26 mouse cellular contexts compared by ENCODE assay signal in the genomic region with DNA sequence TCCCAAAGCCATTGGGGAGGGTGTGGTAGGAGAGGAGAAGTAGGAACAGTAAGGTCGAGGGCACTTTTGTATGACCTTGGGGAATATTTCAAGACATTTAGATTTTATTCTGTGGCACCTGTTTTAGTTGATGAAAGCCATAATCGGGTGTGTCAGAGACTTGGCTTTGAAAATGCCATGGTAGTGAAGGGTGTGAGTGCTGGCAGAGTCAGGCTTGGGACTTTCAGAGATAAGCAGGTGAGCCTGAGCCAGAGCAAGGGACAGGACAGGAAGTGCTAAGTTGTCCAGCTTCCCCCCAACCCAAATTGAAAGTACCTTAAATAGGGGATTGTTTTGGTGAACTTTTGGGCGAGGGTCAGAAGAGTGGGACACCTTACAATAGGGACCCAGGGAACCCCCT. TPM values are rescaled to one million over a fixed set of nuclear protein-coding genes. Genes with fewer than 3 reads are reported as not detected.
DNase-seq lines count a peak whose midpoint lies in the region; ATAC-seq and TF ChIP-seq lines count a peak whose summit lies in the region.
"Had no signal": no experiment of that assay in that cellular context is flagged by ENCODE, and none has a peak within 500 bp of the region (broad histone marks: within the 10 kb centered on the region; RNA-seq: fewer than 3 reads in every experiment).

No protein-coding gene starts in this region.

- peak overlapping the region; percentile 37 to 63 for H3K27ac ChIP-seq in heart, embryonic 14.5 days (replicated peaks in 1 of 2; ENCODE audit: control insufficient read depth in 1 of 2, insufficient read depth in 1 of 2, low read depth in 2 of 2, low read length in 2 of 2)
- H3K27ac ChIP-seq in heart, postnatal 0 days (ENCODE audit: low read depth), result peak overlapping the region; percentile 66
- H3K27ac ChIP-seq in hindbrain, embryonic 14.5 days, result no peak overlapping the region
- H3K27ac ChIP-seq: embryonic facial prominence, embryonic 10.5 days; embryonic facial prominence, embryonic 13.5 days; forebrain, embryonic 12.5 days; forebrain, embryonic 15.5 days; hindbrain, embryonic 12.5 days; intestine, embryonic 15.5 days had no signal

- H3K27me3 ChIP-seq in heart, embryonic 14.5 days (ENCODE audit: control insufficient read depth, insufficient read depth, low read length), result no peaks in the 10 kb centered on the region
- H3K27me3 ChIP-seq in heart, postnatal 0 days (ENCODE audit: control insufficient read depth, insufficient read depth, low read length), result no peaks in the 10 kb centered on the region
- no peaks in the 10 kb centered on the region for H3K27me3 ChIP-seq in hindbrain, embryonic 14.5 days (ENCODE audit: control insufficient read depth, insufficient read depth, low read length)
- H3K27me3 ChIP-seq: embryonic facial prominence, embryonic 13.5 days; forebrain, embryonic 12.5 days; forebrain, embryonic 15.5 days; hindbrain, embryonic 12.5 days; intestine, embryonic 15.5 days had no signal

- WGBS in heart, embryonic 14.5 days, result 32% methylated on average over 3 of the region's 3 CpGs
- 48% methylated on average over 3 of the region's 3 CpGs for WGBS in heart, postnatal 0 days
- WGBS in hindbrain, embryonic 14.5 days, result 95% methylated on average over 3 of the region's 3 CpGs

- peak; percentile 41; the same call in 1 of the 2 replicates for TF ChIP-seq EP300 in heart, postnatal 0 days (IDR thresholded peaks at IDR 0.05; ENCODE audit: low read depth)

- no peak overlapping the region for H3K4me2 ChIP-seq in heart, embryonic 14.5 days (ENCODE audit: low read length)
- no peak overlapping the region for H3K4me2 ChIP-seq in heart, postnatal 0 days (ENCODE audit: low read depth, low read length)
- no peak overlapping the region for H3K4me2 ChIP-seq in hindbrain, embryonic 14.5 days (replicated peaks)
- H3K4me2 ChIP-seq: embryonic facial prominence, embryonic 13.5 days; forebrain, embryonic 12.5 days; forebrain, embryonic 15.5 days; heart, embryonic 11.5 days; hindbrain, embryonic 12.5 days; intestine, embryonic 15.5 days had no signal

- 0 out of 2 replicates have a peak, but pooled peaks have one; percentile 57 for ATAC-seq in heart, embryonic 14.5 days (ENCODE audit: insufficient number of reproducible peaks, insufficient read depth, low FRiP score, low read depth)
- ATAC-seq in heart, postnatal 0 days (ENCODE audit: insufficient read depth, low read depth), result peak; percentile 75
- ATAC-seq in hindbrain, embryonic 14.5 days (ENCODE audit: low FRiP score), result no peak
- ATAC-seq: activated CD4-positive, CD25-positive, alpha-beta regulatory T cell, adult 4 months; forebrain, embryonic 15.5 days; hindbrain, embryonic 16.5 days; intestine, embryonic 15.5 days had no signal

- H3K9ac ChIP-seq in heart, embryonic 14.5 days (ENCODE audit: low read length), result no peak overlapping the region
- H3K9ac ChIP-seq in heart, postnatal 0 days (replicated peaks; ENCODE audit: low read depth, low read length), result no peak overlapping the region
- H3K9ac ChIP-seq in hindbrain, embryonic 14.5 days, result no peak overlapping the region
- H3K9ac ChIP-seq: embryonic facial prominence, embryonic 13.5 days; forebrain, embryonic 12.5 days; forebrain, embryonic 15.5 days; hindbrain, embryonic 12.5 days; intestine, embryonic 15.5 days had no signal

- H3K4me3 ChIP-seq in heart, embryonic 14.5 days (ENCODE audit: control insufficient read depth in 1 of 2, insufficient read depth in 1 of 2, low read depth in 1 of 2, low read length in 2 of 2), result no peak overlapping the region
- no peak overlapping the region for H3K4me3 ChIP-seq in heart, postnatal 0 days (ENCODE audit: low read depth, low read length)
- H3K4me3 ChIP-seq in hindbrain, embryonic 14.5 days (replicated peaks; ENCODE audit: low read length), result no peak overlapping the region
- H3K4me3 ChIP-seq: embryonic facial prominence, embryonic 10.5 days; embryonic facial prominence, embryonic 13.5 days; erythroblast, embryonic 14.5 days; forebrain, embryonic 12.5 days; forebrain, embryonic 15.5 days; hindbrain, embryonic 12.5 days; intestine, embryonic 15.5 days had no signal

- no peaks in the 10 kb centered on the region for H3K9me3 ChIP-seq in heart, embryonic 14.5 days (ENCODE audit: control insufficient read depth, low read length)
- no peaks in the 10 kb centered on the region for H3K9me3 ChIP-seq in heart, postnatal 0 days (replicated peaks; ENCODE audit: control insufficient read depth, low read length)
- no peaks in the 10 kb centered on the region for H3K9me3 ChIP-seq in hindbrain, embryonic 14.5 days (ENCODE audit: control insufficient read depth, low read length)
- H3K9me3 ChIP-seq: embryonic facial prominence, embryonic 10.5 days; embryonic facial prominence, embryonic 13.5 days; forebrain, embryonic 12.5 days; forebrain, embryonic 15.5 days; hindbrain, embryonic 12.5 days; intestine, embryonic 15.5 days had no signal

- peaks cover 25 to 62% of the 10 kb centered on the region in 2 experiments for H3K4me1 ChIP-seq in heart, embryonic 14.5 days (ENCODE audit: control insufficient read depth in 2 of 2, insufficient read depth in 2 of 2, low read length in 2 of 2)
- peaks cover 47% of the 10 kb centered on the region for H3K4me1 ChIP-seq in heart, postnatal 0 days (ENCODE audit: control insufficient read depth, insufficient read depth)
- H3K4me1 ChIP-seq in hindbrain, embryonic 14.5 days (replicated peaks; ENCODE audit: control insufficient read depth, insufficient read depth, low read length), result no peaks in the 10 kb centered on the region
- H3K4me1 ChIP-seq: forebrain, embryonic 12.5 days; forebrain, embryonic 15.5 days; hindbrain, embryonic 12.5 days had no signal

- TF ChIP-seq CTCF in heart, postnatal 0 days (IDR thresholded peaks at IDR 0.05; ENCODE audit: low read depth), result no peak

- H3K36me3 ChIP-seq in heart, embryonic 14.5 days (ENCODE audit: control insufficient read depth, insufficient read depth, low read length), result peaks cover 7% of the 10 kb centered on the region; the same call in 1 of the 2 replicates
- no peaks in the 10 kb centered on the region for H3K36me3 ChIP-seq in heart, postnatal 0 days (replicated peaks; ENCODE audit: control insufficient read depth, insufficient read depth, low read length)
- no peaks in the 10 kb centered on the region for H3K36me3 ChIP-seq in hindbrain, embryonic 14.5 days (replicated peaks; ENCODE audit: control insufficient read depth, insufficient read depth)
- H3K36me3 ChIP-seq: embryonic facial prominence, embryonic 10.5 days; embryonic facial prominence, embryonic 13.5 days; forebrain, embryonic 12.5 days; forebrain, embryonic 15.5 days; hindbrain, embryonic 12.5 days; intestine, embryonic 15.5 days had no signal

- intact Hi-C loops in heart, postnatal 14 days (cut with DNase I), result no loop called here
- intact Hi-C loops in heart, postnatal 36 days (cut with DNase I), result no loop called here

- peak; percentile 81 for DNase-seq in heart, adult 11 months
- DNase-seq in heart, postnatal 14 days, result no peak
- DNase-seq in heart, postnatal 4 days, result no peak
- DNase-seq in heart, postnatal 0 days (ENCODE audit: low spot score), result peak; percentile 53
- no peak for DNase-seq in heart, postnatal 36 days
- DNase-seq in hindbrain, embryonic 14.5 days (ENCODE audit: low spot score), result no peak
- DNase-seq: adrenal gland, adult 8-10 months; adrenal gland, postnatal 25 days; cerebellum, adult 11-12 months; cerebellum, adult 8-10 months; cerebellum, postnatal 10 days; cerebellum, postnatal 36 days; embryo, embryonic 11 days; gastrocnemius, postnatal 25 days; kidney, adult 2 months had no signal

RNA-seq across cellular contexts. Expression of a gene that starts 16.1 kb away (rescaled TPM):
- total RNA-seq in heart, postnatal 14 days (2021), result 10 to 100 TPM; 63.4 to 65.2 TPM
- 129 and 134 TPM in 2 replicates for polyA plus RNA-seq in heart, embryonic 14.5 days (2014; fragmentation: Nextera tagmentation; extraction: Ambion mirVana)
- 100 to 1,000 TPM in 1 of 2 experiments, 10 to 100 TPM in 1; 99.0 to 102 TPM for total RNA-seq in heart, postnatal 4 days (2021)
- 62.1 and 78.8 TPM in 2 replicates for total RNA-seq in heart, postnatal 0 days (2014; rRNA removed; ENCODE audit: low replicate concordance)
- polyA plus RNA-seq in heart, postnatal 0 days (2015; fragmentation: Nextera tagmentation; extraction: Ambion mirVana), result 81.2 and 82.9 TPM in 2 replicates
- 10 to 100 TPM; 45.2 to 48.6 TPM for total RNA-seq in heart, postnatal 36 days (2021)
- polyA plus RNA-seq in hindbrain, embryonic 14.5 days (2014; fragmentation: Nextera tagmentation; extraction: Ambion mirVana), result 43.4 and 48.9 TPM in 2 replicates

Comparison
In these comparisons a context has a peak if more than half of its experiments do, and no peak if none do; other contexts are left out.
1. DNase-seq: peak in heart, adult 11 months (single experiment) and heart, postnatal 0 days (single experiment); none in heart, postnatal 14 days (0 of 2), heart, postnatal 4 days (single experiment), heart, postnatal 36 days (0 of 2) and hindbrain, embryonic 14.5 days (single experiment).